Mouse (Mus musculus) kidney, embryonic 16.5 days (tissue): ENCODE results near the gene 4930404N11Rik. TPM values are rescaled to one million over a fixed set of nuclear protein-coding genes. Genes with fewer than 3 reads are reported as not detected.

Experiments used
- ATAC-seq: fragments of 200-750 bp; cut with Nextera tagmentation; 2 replicates; pipeline ENCODE4 v1.8.0; 2017; ENCODE audit warnings: moderate TSS enrichment; ENCODE audit not compliant: low FRiP score, low TSS enrichment
- H3K27ac ChIP-seq: fragments of 300-500 bp; sonication (generic); 2 replicates; pipeline ENCODE4 v1.5.1; 2014; ENCODE audit warnings: low read length
- H3K27me3 ChIP-seq: fragments of 300-500 bp; sonication (generic); 2 replicates; pipeline ENCODE4 v1.6.1; 2014; ENCODE audit warnings: low read length, control low read depth, mixed read lengths; ENCODE audit not compliant: insufficient read depth
- H3K36me3 ChIP-seq: fragments of 300-500 bp; sonication (generic); 2 replicates; pipeline ENCODE4 v1.6.1; 2014; ENCODE audit warnings: low read length, control low read depth, mixed read lengths; ENCODE audit not compliant: insufficient read depth
- H3K4me1 ChIP-seq: fragments of 300-500 bp; sonication (generic); 2 replicates; pipeline ENCODE4 v1.6.1; 2014; ENCODE audit warnings: low read length, control low read depth, mixed read lengths; ENCODE audit not compliant: insufficient read depth
- H3K4me2 ChIP-seq: fragments of 300-500 bp; sonication (generic); replicated peaks from 2 replicates; pipeline ENCODE4 v1.6.1; 2014; ENCODE audit warnings: low read depth, low read length
- H3K4me3 ChIP-seq: fragments of 300-500 bp; sonication (generic); 2 replicates; pipeline ENCODE4 v1.5.1; 2014; ENCODE audit warnings: mild to moderate bottlenecking, low read length
- H3K9ac ChIP-seq: fragments of 300-500 bp; sonication (generic); replicated peaks from 2 replicates; pipeline ENCODE4 v1.6.1; 2014; ENCODE audit warnings: low read length
- H3K9me3 ChIP-seq: fragments of 300-500 bp; sonication (generic); 2 replicates; pipeline ENCODE4 v1.6.1; 2016; ENCODE audit warnings: low read length, control low read depth
- WGBS: fragments of 180-500 bp; shearing (Covaris S2); extraction: QIAGEN DNeasy Blood & Tissue Kit; methylation state at CpG from one replicate; pipeline ENCODE4 v1.1.7; 2014; 5-methylcytosine and 5-hydroxymethylcytosine counted together
- polyA plus RNA-seq: library from polyadenylated mRNA; unstranded; fragments of >200 nt; fragmentation: Nextera tagmentation; extraction: Ambion mirVana; gene quantifications from 2 replicates; pipeline ENCODE4 v1.2.1, GENCODE M21; 2015

4930404N11Rik gene
- polyA plus RNA-seq = 0.98 and 1.2 TPM in 2 replicates

GRCm38 (mm10) chr10:81365672-81366476 is at the start of gene 4930404N11Rik:
Gene 4930404N11Rik (minus strand): TSS chr10:81365816.
- Histone ChIP-seq H3K4me1 (peaks cover 30% of the 10 kb centered on the region), H3K27me3 (peaks cover 13% of the 10 kb centered on the region), H3K27ac (no peak within 1 kb of the TSS), H3K4me3 (peak within 1 kb of the TSS; percentile 44), H3K4me2 (peak within 1 kb of the TSS; percentile 71), H3K9ac (peak within 1 kb of the TSS; percentile 59), H3K36me3 (peaks cover 45% of the 10 kb centered on the region), H3K9me3 (no peaks in the 10 kb centered on the region)
- 27% methylated on average over 12 of the region's 12 CpGs for WGBS
- ATAC-seq = no peak

GRCm38 (mm10) chr10:81415146-81415545 is 49.5 kb upstream of the 4930404N11Rik start:
- Histone ChIP-seq H3K36me3 (peaks cover 16% of the 10 kb centered on the region; the same call in 1 of the 2 replicates), H3K9ac (no peak overlapping the region), H3K4me1 (peaks cover 88% of the 10 kb centered on the region), H3K4me2 (no peak overlapping the region), H3K4me3 (no peak overlapping the region), H3K27ac (no peak overlapping the region; the same call in 1 of the 2 replicates), H3K27me3 (no peaks in the 10 kb centered on the region), H3K9me3 (no peaks in the 10 kb centered on the region)
- WGBS = 81% methylated on average over 5 of the region's 5 CpGs
- no peak for ATAC-seq

GRCm38 (mm10) chr10:81414682-81415081 is 49.1 kb upstream of the 4930404N11Rik start:
- Histone ChIP-seq H3K9me3 (no peaks in the 10 kb centered on the region), H3K27ac (peak overlapping the region; percentile 33; the same call in 1 of the 2 replicates), H3K27me3 (no peaks in the 10 kb centered on the region), H3K36me3 (peaks cover 12% of the 10 kb centered on the region; the same call in 1 of the 2 replicates), H3K4me2 (no peak overlapping the region), H3K9ac (no peak overlapping the region), H3K4me3 (no peak overlapping the region), H3K4me1 (peaks cover 93% of the 10 kb centered on the region)
- ATAC-seq = no peak

- H3K4me1 ChIP-seq = peaks cover 98% of the 10 kb centered on the region
- H3K27ac ChIP-seq = peak overlapping the region; percentile 52; the same call in 1 of the 2 replicates
- peak overlapping the region; percentile 7; the same call in 1 of the 2 replicates for H3K4me3 ChIP-seq
- H3K4me2 ChIP-seq = peak overlapping the region; percentile 39
- no peaks in the 10 kb centered on the region for H3K9me3 ChIP-seq
- peak; percentile 21; the same call in 1 of the 2 replicates for ATAC-seq
- peak overlapping the region; percentile 46 for H3K9ac ChIP-seq
- H3K27me3 ChIP-seq = no peaks in the 10 kb centered on the region
- 30% methylated on average over 26 of the region's 26 CpGs for WGBS
- peaks cover 7% of the 10 kb centered on the region; the same call in 1 of the 2 replicates for H3K36me3 ChIP-seq
Observed at GRCm38 (mm10) chr10:81413310-81414261, 48.0 kb upstream of the 4930404N11Rik start.

- 79% methylated on average over 16 of the region's 16 CpGs for WGBS
- H3K4me1 ChIP-seq = peaks cover 98% of the 10 kb centered on the region
- H3K9ac ChIP-seq = peak overlapping the region; percentile 24
- H3K27me3 ChIP-seq = no peaks in the 10 kb centered on the region
- peaks cover 10% of the 10 kb centered on the region; the same call in 1 of the 2 replicates for H3K36me3 ChIP-seq
- no peak for ATAC-seq
- H3K9me3 ChIP-seq = no peaks in the 10 kb centered on the region
- peak overlapping the region; percentile 85 for H3K27ac ChIP-seq
- no peak overlapping the region for H3K4me2 ChIP-seq
- H3K4me3 ChIP-seq = no peak overlapping the region
Observed at GRCm38 (mm10) chr10:81412586-81413309, 47.1 kb upstream of the 4930404N11Rik start.

- 55% methylated on average over 18 of the region's 18 CpGs for WGBS
- Histone ChIP-seq H3K27ac (peak overlapping the region; percentile 85), H3K4me2 (no peak overlapping the region; the same call in 1 of the 2 replicates), H3K4me1 (peaks cover 98% of the 10 kb centered on the region), H3K9me3 (no peaks in the 10 kb centered on the region), H3K27me3 (no peaks in the 10 kb centered on the region), H3K36me3 (peaks cover 16% of the 10 kb centered on the region; the same call in 1 of the 2 replicates), H3K9ac (peak overlapping the region; percentile 33; the same call in 1 of the 2 replicates), H3K4me3 (no peak overlapping the region)
- ATAC-seq = no peak
Observed at GRCm38 (mm10) chr10:81411471-81412400, 46.1 kb upstream of the 4930404N11Rik start.

GRCm38 (mm10) chr10:81410981-81411380 is 45.4 kb upstream of the 4930404N11Rik start:
- ATAC-seq = no peak
- H3K4me3 ChIP-seq = no peak overlapping the region
- no peaks in the 10 kb centered on the region for H3K27me3 ChIP-seq
- H3K9me3 ChIP-seq = no peaks in the 10 kb centered on the region
- 50% methylated on average over 9 of the region's 9 CpGs for WGBS
- H3K36me3 ChIP-seq = peaks cover 24% of the 10 kb centered on the region; the same call in 1 of the 2 replicates
- peaks cover 94% of the 10 kb centered on the region for H3K4me1 ChIP-seq
- H3K27ac ChIP-seq = peak overlapping the region; percentile 85
- peak overlapping the region; percentile 32; the same call in 1 of the 2 replicates for H3K9ac ChIP-seq
- H3K4me2 ChIP-seq = peak overlapping the region; percentile 31; the same call in 1 of the 2 replicates

GRCm38 (mm10) chr10:81410350-81410749 is 44.7 kb upstream of the 4930404N11Rik start:
- H3K9me3 ChIP-seq = no peaks in the 10 kb centered on the region
- 60% methylated on average over 4 of the region's 4 CpGs for WGBS
- H3K9ac ChIP-seq = peak overlapping the region; percentile 32; the same call in 1 of the 2 replicates
- H3K4me1 ChIP-seq = peaks cover 88% of the 10 kb centered on the region
- H3K4me2 ChIP-seq = peak overlapping the region; percentile 31
- H3K36me3 ChIP-seq = peaks cover 30% of the 10 kb centered on the region; the same call in 1 of the 2 replicates
- H3K27ac ChIP-seq = peak overlapping the region; percentile 85
- no peak for ATAC-seq
- H3K4me3 ChIP-seq = peak overlapping the region; percentile 11; the same call in 1 of the 2 replicates
- no peaks in the 10 kb centered on the region for H3K27me3 ChIP-seq
